7 mouse cellular contexts compared by ENCODE assay signal in the genomic region with DNA sequence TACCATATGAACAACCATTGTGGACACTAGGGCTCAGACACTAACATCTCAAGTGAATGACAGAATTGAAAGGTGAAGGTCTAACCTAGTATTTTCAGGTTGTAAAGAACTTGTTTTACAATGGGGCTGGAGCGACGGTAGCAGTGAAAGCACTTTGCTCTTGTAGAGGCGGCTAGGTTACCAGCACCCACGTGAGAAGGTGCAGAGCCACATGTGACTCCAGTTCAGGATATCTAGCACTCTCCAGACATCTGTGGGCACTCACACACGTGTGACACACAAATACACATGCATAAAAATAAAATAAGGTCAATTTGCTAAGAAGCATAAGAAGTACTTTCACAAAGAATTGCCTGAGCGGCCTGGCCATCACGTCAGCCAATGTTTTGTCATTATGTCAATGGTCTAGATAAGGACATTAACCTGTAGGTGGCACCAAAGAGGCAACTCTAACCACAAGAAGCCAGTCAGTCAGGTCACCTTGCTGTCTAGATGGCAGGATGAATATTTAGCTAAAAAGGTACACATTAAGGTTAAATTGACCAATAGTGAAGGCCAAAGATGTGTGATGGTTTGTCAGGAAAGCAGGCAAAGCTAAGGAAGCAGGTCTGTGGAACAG.
DNase-seq lines count a peak whose midpoint lies in the region; ATAC-seq lines count a peak whose summit lies in the region.

No protein-coding gene starts in this region.

- no peaks in the 10 kb centered on the region for H3K9me3 ChIP-seq in midbrain, embryonic 14.5 days (ENCODE audit: control insufficient read depth, low read length)
- no peaks in the 10 kb centered on the region for H3K9me3 ChIP-seq in midbrain, embryonic 10.5 days (replicated peaks)

- H3K4me2 ChIP-seq in midbrain, embryonic 14.5 days (ENCODE audit: low read length), result no peak overlapping the region

- H3K27me3 ChIP-seq in midbrain, embryonic 14.5 days (ENCODE audit: control insufficient read depth, insufficient read depth, low read length), result no peaks in the 10 kb centered on the region
- H3K27me3 ChIP-seq in midbrain, embryonic 10.5 days (ENCODE audit: low read depth, poor library complexity, severe bottlenecking), result no peaks in the 10 kb centered on the region

- 59% methylated on average over 7 of the region's 7 CpGs for WGBS in midbrain, embryonic 14.5 days
- 57% methylated on average over 7 of the region's 7 CpGs for WGBS in midbrain, embryonic 10.5 days

- peak; percentile 85 for DNase-seq in midbrain, embryonic 14.5 days
- DNase-seq in midbrain, embryonic 10.5 days (ENCODE audit: low spot score), result no peak
- DNase-seq in T-cell, adult 2 months (ENCODE audit: low spot score), result peak; percentile 56
- peak; percentile 75 to 87 for DNase-seq in cerebellum, postnatal 10 days
- DNase-seq in heart, postnatal 14 days, result peak; percentile 18 to 59
- peak; percentile 44 to 57 for DNase-seq in left cerebral cortex, postnatal 14 days (ENCODE audit: low spot score in 2 of 2)
- peak; percentile 28 for DNase-seq in skeletal muscle tissue, adult 2 months (ENCODE audit: low read depth, low spot score)

- H3K36me3 ChIP-seq in midbrain, embryonic 14.5 days (ENCODE audit: control insufficient read depth, insufficient read depth, low read length), result no peaks in the 10 kb centered on the region
- H3K36me3 ChIP-seq in midbrain, embryonic 10.5 days, result no peaks in the 10 kb centered on the region

- ATAC-seq in midbrain, embryonic 14.5 days (ENCODE audit: low FRiP score, low TSS enrichment), result no peak

- H3K27ac ChIP-seq in midbrain, embryonic 14.5 days (replicated peaks; ENCODE audit: low read depth, low read length), result no peak overlapping the region
- no peak overlapping the region for H3K27ac ChIP-seq in midbrain, embryonic 10.5 days (replicated peaks)

- no peak overlapping the region for H3K9ac ChIP-seq in midbrain, embryonic 14.5 days (replicated peaks; ENCODE audit: low read length)

- H3K4me3 ChIP-seq in midbrain, embryonic 14.5 days (replicated peaks; ENCODE audit: low read depth, low read length), result no peak overlapping the region
- H3K4me3 ChIP-seq in midbrain, embryonic 10.5 days, result no peak overlapping the region

- H3K4me1 ChIP-seq in midbrain, embryonic 14.5 days (ENCODE audit: control insufficient read depth, insufficient read depth, low read length), result peaks cover 6% of the 10 kb centered on the region
- H3K4me1 ChIP-seq in midbrain, embryonic 10.5 days, result peaks cover 14% of the 10 kb centered on the region

- intact Hi-C loops in heart, postnatal 14 days (cut with DNase I), result loop anchor here (5.0 kb wide), 2 partner anchors 77 to 152 kb away; a partner anchor contains a TSS
- intact Hi-C loops in left cerebral cortex, postnatal 14 days (cut with DNase I), result no loop called here
